Mouse (Mus musculus) embryo, embryonic 11.5 days (tissue): ENCODE measurements at regions not wholly inside any gene's neighbourhood (a gene's known extent, or its start where the extent isn't known, plus 50 kb on each side); places are given as distances from the start of the nearest gene placed in this dataset.
A peak's percentile ranks its signal among the peaks of the same experiment; 100 is the strongest.
"Not testable (repeated sequence)": the region's sequence is repeated elsewhere in the genome, so short reads cannot be mapped to it uniquely, and the experiment has no call there.

ENCODE experiments used
- DNase-seq: peaks from one replicate; pipeline ENCODE4 v3.0.0-alpha.2; 2012; ENCODE audit warnings: low read depth, low spot score

DNA sequence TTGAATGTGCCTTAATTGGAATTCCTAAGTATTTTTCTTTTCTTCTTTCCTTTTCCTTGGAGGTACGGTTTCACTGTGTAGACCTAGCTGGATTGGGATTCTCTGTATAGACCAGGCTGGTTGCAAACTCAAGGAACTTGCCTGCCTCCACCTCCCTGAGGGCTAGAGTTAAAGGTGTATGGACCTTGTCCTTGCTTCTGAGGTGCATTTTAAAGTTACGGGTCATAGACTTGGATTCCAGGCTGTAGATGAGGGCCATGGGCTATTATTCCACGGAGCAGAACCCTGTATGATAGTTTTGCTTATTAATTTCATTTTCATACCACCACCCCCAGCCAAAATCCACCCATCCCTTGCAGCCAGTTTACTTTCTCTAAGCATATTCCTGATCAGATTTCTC is 50.7 kb upstream of the Wdr26 start:
- DNase-seq = no peak

- no peak for DNase-seq
Measured at GRCm38 (mm10) chr1:181263216-181263615, 51.4 kb upstream of the Wdr26 start.

DNA sequence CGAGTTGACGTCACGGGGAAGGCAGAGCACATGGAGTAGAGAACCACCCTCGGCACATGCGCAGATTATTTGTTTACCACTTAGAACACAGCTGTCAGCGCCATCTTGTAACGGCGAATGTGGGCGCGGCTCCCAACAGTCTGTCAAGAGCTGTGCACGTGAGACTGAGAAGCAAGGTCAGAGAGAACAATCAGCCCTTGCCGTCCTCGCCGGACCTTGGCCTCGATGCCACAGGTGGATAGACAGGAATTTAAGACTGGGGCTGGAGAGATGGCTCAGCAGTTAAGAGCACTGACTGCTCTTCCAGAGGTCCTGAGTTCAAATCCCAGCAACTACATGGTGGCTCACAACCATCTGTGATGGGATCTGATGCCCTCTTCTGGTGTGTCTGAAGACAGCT is 58.7 kb upstream of the Wdr26 start:
- DNase-seq = not testable (repeated sequence)

GRCm38 (mm10) chr1:181271164-181271563 is 59.4 kb upstream of the Wdr26 start:
- no peak for DNase-seq

GRCm38 (mm10) chr1:181271821-181272220 is 60.0 kb upstream of the Wdr26 start:
- DNase-seq = no peak

DNA sequence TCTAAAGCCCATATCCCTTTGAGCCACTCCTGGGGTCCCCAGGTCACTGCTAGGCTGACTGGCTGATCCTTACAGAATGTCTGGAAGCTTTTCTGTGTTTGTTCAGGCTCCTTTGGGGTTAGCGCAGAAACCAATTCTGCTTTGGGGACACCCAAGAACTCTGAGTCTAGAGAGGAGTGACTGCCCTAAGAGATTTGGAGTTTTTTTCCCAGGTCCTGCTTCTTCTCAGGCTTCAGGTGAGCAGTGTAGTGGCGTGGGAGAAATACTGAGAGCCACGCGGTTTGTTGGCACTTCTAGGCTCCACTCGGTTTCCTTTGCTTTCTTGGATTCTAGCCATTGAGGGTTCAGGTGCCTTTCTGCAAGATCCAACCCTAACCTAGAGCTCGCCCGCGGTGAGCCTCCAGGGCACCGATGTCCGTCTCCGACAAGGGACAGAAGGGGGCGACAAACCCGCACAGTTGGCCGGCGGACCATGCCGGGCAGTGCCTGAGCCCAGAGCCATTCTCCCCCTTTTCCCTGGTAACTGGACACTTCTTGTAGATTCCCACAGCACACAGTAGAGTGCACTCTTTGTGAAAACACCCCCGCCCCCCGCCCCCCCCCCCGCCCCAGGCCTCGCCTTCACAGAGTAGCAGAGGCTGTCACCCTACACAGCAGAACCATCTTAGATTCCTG is 61.0 kb upstream of the Wdr26 start:
- DNase-seq = peak; percentile 77

GRCm38 (mm10) chr1:181273540-181274204 is 61.9 kb upstream of the Wdr26 start:
- no peak for DNase-seq

- no peak for DNase-seq
Measured at GRCm38 (mm10) chr1:181280826-181281225, 69.0 kb upstream of the Wdr26 start.

DNA sequence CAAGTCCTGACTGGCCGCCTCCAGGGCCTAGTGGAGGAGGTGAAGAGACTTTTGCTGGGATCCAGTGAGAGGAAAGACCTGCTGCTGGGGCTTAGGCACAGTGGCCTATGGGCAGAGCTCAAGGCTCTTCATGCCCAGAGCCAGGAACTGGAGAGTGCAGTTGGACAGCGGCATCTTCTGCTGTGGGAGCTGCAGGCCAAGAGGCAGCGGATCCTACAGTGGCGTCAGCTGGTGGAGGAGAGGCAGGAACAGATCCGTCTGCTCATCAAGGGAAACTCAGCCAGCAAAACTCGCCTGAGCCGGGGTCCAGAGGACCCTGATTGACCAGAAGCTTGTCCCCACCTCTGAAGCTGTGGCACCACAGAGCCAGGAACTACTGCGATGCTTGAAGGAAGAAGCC is 69.4 kb upstream of the Cnih3 start:
- DNase-seq = not testable (repeated sequence)

DNA sequence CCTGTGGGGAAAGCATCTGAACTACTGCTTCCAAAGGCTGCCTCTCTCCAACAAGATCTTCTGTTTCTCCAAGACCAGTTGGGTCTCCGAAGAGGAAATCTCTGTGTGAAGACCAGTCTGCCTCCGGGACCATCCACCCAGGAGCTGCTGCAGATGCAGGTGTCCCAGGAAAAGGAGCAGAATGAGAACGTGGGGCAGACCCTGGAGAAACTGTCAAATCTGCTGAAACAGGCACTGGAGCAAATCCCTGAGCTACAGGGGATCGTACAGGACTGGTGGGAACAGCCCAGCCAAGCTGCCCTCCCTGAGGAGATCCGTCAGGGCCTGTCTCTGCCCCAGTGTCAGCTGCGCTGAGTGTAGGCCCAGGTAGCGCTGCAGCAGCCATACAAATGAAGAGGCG is 68.9 kb upstream of the Cnih3 start:
- DNase-seq = not testable (repeated sequence)

DNA sequence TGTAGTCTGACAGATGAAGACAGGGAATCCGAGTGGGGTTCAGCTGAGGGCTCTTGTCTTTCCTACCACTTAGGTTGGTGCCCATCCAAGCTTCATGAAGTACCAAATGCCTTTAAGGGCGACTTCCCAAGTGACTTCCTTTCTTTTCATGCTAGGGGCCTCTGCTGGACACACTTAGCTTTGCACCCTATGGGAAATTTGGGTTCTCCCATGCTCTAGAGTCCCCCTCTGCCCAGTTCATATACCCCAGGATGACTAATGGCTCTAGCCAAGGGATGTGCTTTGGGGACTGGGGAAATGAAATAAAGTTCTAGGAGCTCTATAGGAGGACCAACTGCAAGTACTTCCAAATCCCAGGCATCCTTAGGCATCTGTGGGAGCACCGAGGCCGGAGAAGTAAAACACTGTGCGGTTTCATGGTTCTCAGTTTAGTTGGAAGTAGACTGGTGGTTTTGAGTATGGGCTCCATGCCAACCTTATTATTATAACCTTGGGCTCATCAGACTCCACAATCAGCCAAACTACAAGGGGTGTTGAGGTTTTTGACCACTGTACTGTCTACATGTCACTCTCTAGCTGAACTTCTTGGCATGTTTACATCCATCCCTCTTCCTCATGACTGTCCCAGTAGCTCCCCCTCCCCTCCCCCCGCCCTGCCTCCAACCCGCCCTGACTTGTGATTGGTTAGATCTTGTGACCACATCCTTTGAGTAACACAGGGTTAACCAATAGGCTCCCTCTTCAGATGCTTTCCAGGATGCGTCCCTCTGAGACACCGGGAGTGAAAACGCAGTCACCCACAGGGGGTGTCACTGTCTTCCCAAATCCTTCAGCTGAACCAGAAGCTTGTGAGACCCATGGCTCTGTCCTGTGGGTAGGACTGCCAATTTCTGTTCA is 67.9 kb upstream of the Cnih3 start:
- DNase-seq = no peak

DNA sequence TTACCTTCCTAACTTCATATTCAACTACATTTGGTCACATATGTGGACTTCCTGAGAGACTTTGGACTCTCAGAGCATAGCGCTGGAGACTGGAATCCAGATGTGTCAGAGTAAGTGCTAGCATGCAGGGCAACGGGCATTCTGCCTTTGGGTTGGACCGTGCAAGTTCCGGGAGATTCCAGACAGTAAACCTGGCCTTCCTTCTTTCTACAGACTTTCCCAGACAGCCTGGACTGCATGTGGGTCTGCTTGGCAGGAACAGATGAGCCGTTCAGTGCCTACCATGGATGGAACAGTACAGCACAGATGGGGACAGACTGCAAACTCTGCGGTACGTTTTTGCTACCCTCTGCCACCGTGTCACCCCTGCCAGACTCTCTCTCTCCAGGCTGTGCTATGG is 66.8 kb upstream of the Cnih3 start:
- DNase-seq = no peak

- no peak for DNase-seq
Measured at GRCm38 (mm10) chr1:181286146-181286545, 66.3 kb upstream of the Cnih3 start.

DNA sequence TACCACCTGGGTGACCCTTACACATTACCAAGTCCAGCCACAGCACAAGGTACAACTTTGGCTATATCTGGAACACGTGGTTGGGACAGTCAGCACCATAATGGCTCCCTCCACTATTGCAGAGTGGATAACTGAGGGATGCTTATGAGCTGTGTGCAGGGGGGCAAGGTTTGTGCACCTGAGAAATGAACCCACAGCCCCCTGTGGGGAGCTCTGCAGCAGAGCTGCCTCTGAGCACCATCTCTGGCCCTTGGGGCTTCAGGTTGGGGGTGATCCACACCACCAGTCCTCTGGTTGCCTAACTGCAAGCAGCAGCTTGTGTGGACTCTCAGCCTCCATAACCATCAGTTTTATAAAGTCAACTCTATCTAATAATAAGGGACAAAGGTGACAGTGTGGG is 65.3 kb upstream of the Cnih3 start:
- DNase-seq = no peak

GRCm38 (mm10) chr1:181289385-181290035 is 62.9 kb upstream of the Cnih3 start:
- DNase-seq = no peak

DNA sequence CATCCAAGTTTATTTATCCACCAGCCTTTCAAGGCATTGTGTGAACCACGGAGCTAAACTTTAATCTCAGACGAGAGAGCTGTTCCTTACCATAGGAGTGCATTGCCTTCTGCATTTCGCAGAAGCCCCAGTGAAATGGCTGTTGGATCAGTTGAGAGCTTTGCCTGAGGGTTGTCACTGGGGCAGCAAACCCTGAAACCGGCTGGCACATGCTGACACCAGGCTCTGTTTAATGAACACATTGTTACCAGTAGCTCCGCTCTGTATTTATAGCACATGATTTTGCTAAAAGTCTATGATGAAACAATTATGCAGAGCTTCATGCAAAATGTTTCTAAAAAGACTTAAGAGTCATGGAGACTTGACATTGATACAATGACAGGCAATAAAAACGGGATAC is 61.2 kb upstream of the Cnih3 start:
- DNase-seq = no peak

DNA sequence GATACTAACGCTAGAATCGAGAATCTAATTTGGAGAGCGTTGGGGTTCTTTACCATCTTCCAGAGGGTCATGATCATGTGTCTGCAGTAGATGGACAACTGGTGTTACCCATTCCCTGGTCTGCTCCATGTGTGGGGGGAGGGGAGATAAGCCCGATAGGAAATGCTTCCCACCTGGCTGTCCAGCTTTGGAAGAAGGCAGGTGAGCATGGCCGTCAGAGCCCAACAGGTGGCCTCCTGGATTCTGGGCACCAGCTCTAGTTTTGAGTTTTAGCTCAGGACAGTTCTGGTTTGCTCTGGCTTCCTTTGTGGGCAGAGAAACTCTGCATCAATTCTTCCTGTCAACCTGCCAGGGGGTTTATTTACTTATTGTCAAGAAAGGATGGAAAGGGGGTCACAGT is 60.5 kb upstream of the Cnih3 start:
- DNase-seq = no peak

DNA sequence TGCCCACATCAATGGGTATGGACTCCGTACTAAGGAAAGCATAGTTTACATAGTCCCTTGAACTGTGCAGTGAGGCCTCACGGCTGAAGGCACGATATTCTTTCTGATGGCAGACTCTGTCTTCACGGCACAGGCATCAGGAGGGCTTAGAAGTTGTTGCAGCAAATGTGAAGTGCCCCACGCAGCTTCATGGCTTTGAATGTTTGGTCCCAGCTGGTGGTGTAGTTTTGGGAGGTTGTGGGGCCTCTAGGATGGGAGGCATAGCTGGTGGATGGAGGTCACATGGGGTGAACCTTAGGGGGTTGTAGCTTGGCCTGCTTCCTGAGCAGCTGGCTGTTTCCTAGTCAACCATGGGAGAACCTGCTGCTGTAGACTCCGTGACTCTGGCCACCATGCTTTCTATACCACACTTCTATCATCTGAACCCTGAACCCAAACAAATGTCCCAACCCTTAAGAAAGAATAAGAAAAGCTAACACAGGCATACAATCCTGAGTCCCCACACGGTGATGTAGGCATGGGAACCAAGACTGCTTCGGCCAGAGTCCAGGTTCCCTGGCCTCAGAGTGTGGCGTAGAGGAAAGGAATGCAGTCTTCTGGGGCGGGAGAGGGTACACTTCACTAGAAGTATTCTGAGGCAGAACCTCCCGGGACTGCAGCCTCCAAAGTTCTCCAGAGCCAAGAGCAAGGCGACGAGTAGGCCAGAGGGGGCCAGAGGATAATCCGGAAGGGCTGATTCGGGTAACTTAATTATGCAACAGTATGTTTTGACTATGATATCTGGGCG is 59.2 kb upstream of the Cnih3 start:
- no peak for DNase-seq

DNA sequence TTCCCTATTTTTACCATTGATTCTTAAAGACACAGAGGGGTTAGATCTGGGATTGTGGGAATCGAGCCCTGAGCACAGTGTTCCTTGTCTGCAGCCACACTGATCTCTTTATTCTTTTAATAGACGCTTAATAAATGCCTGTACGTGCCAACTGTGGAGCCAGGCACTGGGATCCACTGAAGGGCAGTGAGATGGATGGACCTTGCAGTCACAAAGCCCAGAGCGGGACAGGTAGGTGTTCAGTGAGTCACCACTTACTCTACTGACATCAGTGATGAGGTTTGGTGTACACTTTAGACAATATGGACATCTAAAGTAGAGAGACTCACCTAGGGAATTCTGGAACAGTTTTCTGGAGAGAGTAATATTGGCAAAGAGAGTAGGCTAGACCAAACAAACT is 56.8 kb upstream of the Cnih3 start:
- no peak for DNase-seq

DNA sequence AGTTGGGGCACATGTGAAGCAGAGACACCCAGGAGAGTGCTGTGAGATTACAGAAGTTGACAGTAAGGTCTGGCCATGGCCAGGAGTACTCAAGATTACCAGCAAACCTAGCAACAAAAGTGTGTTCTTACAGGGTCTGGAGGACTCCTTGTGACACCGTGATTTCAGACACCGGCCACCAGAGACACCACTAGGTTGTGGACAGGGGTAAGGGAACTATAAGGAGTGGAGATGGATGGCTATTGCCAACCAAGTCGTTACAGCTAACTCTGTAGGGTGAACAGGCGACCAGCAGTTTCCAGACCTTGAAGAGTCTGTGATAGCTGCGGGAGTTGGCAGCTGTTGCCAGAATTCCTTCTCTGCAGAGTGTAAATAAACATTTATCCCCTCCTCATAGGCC is 54.4 kb upstream of the Cnih3 start:
- no peak for DNase-seq

- DNase-seq = no peak
Measured at GRCm38 (mm10) chr1:181299075-181299665, 53.3 kb upstream of the Cnih3 start.
